Mouse (Mus musculus) adrenal gland, postnatal 0 days (tissue): ENCODE results near the gene Gm9733. TPM values are rescaled to one million over a fixed set of nuclear protein-coding genes. Genes with fewer than 3 reads are reported as not detected.

Experiments
- polyA plus RNA-seq: library from polyadenylated mRNA; unstranded; fragments of >200 nt; fragmentation: Nextera tagmentation; extraction: Ambion mirVana; gene quantifications from 2 replicates; pipeline ENCODE4 v1.2.1, GENCODE M21; 2015

The Gm9733 gene
- 1.2 TPM in 2 replicates for polyA plus RNA-seq

GRCm38 (mm10) chr3:15332063-15332462 lies at the start of gene Gm9733:
Gene Gm9733, minus strand, starts transcription at chr3:15332302.

Other genes with a start within 250 kb of the Gm9733 start
- gene Sirpb1a, start 94.2 kb upstream of the Gm9733 start, polyA plus RNA-seq = 0.11 TPM in 1 of 2 replicates, not detected in the other
- 0.20 and 0.48 TPM in 2 replicates for gene Sirpb1b, start 242.8 kb upstream of the Gm9733 start, polyA plus RNA-seq